Mouse (Mus musculus): ENCODE data around the gene Gstt1.
"Not testable (repeated sequence)": the region's sequence is repeated elsewhere in the genome, so short reads cannot be mapped to it uniquely, and the experiment has no call there.

DNA sequence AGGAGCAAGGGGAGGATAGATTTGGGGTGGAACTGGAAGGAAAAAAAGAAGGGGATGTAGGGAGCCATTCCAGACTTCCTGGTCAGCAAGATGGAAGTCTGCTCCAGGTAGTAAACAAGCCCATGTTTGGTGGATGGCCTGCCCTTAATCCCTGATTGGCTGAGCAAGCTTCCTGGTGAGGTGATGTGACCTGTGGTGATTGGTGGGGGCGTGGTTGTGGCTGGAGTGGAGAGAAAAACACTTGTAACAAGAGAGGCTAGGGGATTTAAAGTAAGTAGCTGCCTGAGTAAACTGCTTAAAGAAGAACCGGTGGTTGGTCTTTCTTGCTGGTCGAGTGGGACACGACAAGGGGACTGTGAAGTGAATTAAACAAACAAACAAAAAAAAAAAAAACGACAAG is 30.6 kb downstream of the Gstt1 start:
- not testable (repeated sequence) for TF ChIP-seq CTCF (IDR thresholded peaks at IDR 0.05; ENCODE audit: borderline replicate concordance, extremely low read depth, insufficient read depth, insufficient read length); POLR2A (IDR thresholded peaks at IDR 0.05; ENCODE audit: borderline replicate concordance, extremely low read depth, insufficient read depth, insufficient read length, poor library complexity, severe bottlenecking)

All from brain, embryonic 14.5 days (tissue).